Mouse (Mus musculus) gastrocnemius, postnatal 14 days (tissue): ENCODE measurements around the gene Fut8. TPM values are rescaled to one million over a fixed set of nuclear protein-coding genes. Genes with fewer than 3 reads are reported as not detected.
"Not testable (repeated sequence)": the region's sequence is repeated elsewhere in the genome, so short reads cannot be mapped to it uniquely, and the experiment has no call there.

ENCODE experiments used
- DNase-seq: peaks from one replicate; pipeline ENCODE4 v3.0.0; 2021; ENCODE audit warnings: mixed read lengths
- intact Hi-C: fragments of 180-260 bp; cut with DNase I; formaldehyde crosslinking; loops from one replicate; pipeline ENCODE4 v1.15.1; 2025; ENCODE audit warnings: low total_unique reads
- total RNA-seq, 2 experiments: library from RNA; stranded (reverse); gene quantifications; 2 replicates each; pipeline ENCODE4 v1.2.3; 2021

The Fut8 gene
- total RNA-seq, 2 experiments from 2014 or later = 15.5 to 20.9 TPM

GRCm38 (mm10) chr12:77481799-77482198 lies 243.9 kb downstream of the Fut8 start:
- no peak for DNase-seq
- intact Hi-C loops = no loop called here

- intact Hi-C loops = no loop called here
- no peak for DNase-seq
Observed at GRCm38 (mm10) chr12:77483180-77483855, 245.4 kb downstream of the Fut8 start.

GRCm38 (mm10) chr12:77484761-77485160 lies 246.8 kb downstream of the Fut8 start:
- no peak for DNase-seq
- intact Hi-C loops = no loop called here

GRCm38 (mm10) chr12:77491478-77491877 lies 253.6 kb downstream of the Fut8 start:
- intact Hi-C loops = no loop called here
- DNase-seq = no peak

- intact Hi-C loops = no loop called here
- no peak for DNase-seq
Observed at GRCm38 (mm10) chr12:77495781-77496180, 257.9 kb downstream of the Fut8 start.

GRCm38 (mm10) chr12:77498153-77498552 lies 260.2 kb downstream of the Fut8 start:
- intact Hi-C loops = no loop called here
- no peak for DNase-seq

GRCm38 (mm10) chr12:77500439-77501055 lies 262.6 kb downstream of the Fut8 start:
- DNase-seq = no peak
- intact Hi-C loops = no loop called here

GRCm38 (mm10) chr12:77501466-77502240 lies 263.7 kb downstream of the Fut8 start:
- DNase-seq = no peak
- intact Hi-C loops = no loop called here

- DNase-seq = no peak
- intact Hi-C loops = no loop called here
Observed at GRCm38 (mm10) chr12:77502243-77502642, 264.3 kb downstream of the Fut8 start.

GRCm38 (mm10) chr12:77505431-77505830 lies 267.5 kb downstream of the Fut8 start:
- DNase-seq = no peak
- intact Hi-C loops = no loop called here

GRCm38 (mm10) chr12:77507770-77508169 lies 269.8 kb downstream of the Fut8 start:
- no peak for DNase-seq
- intact Hi-C loops = no loop called here

- DNase-seq = no peak
- intact Hi-C loops = no loop called here
Observed at GRCm38 (mm10) chr12:77510758-77511157, 272.8 kb downstream of the Fut8 start.

GRCm38 (mm10) chr12:77511206-77511605 lies 273.3 kb downstream of the Fut8 start:
- intact Hi-C loops = no loop called here

GRCm38 (mm10) chr12:77511631-77512030 lies 273.7 kb downstream of the Fut8 start:
- intact Hi-C loops = no loop called here
- DNase-seq = no peak

More at GRCm38 (mm10) chr12:77511206-77511605, 273.3 kb downstream of the Fut8 start:
- DNase-seq = no peak

- no peak for DNase-seq
- intact Hi-C loops = no loop called here
Observed at GRCm38 (mm10) chr12:77516805-77517204, 278.9 kb downstream of the Fut8 start.

- DNase-seq = no peak
- intact Hi-C loops = no loop called here
Observed at GRCm38 (mm10) chr12:77517691-77518090, 279.8 kb downstream of the Fut8 start.

GRCm38 (mm10) chr12:77519534-77520102 lies 281.7 kb downstream of the Fut8 start:
- intact Hi-C loops = no loop called here
- DNase-seq = no peak

GRCm38 (mm10) chr12:77524014-77524413 lies 286.1 kb downstream of the Fut8 start:
- intact Hi-C loops, DNase-seq: not testable (repeated sequence)
